ENCODE assay signal across 8 mouse cellular contexts in genomic region chr1:185438841-185439580, GRCm38 (mm10). TPM values are rescaled to one million over a fixed set of nuclear protein-coding genes. Genes with fewer than 3 reads are reported as not detected.
DNase-seq lines count a peak whose midpoint lies in the region; ATAC-seq and TF ChIP-seq lines count a peak whose summit lies in the region.

No protein-coding gene starts in this region.

- 0 out of 2 replicates have a peak, but pooled peaks have one; percentile 15 for ATAC-seq in midbrain, embryonic 13.5 days
- ATAC-seq in midbrain, embryonic 11.5 days (ENCODE audit: low FRiP score) = no peak
- peak; percentile 79 for ATAC-seq in hindbrain, postnatal 0 days

- no peak overlapping the region for H3K4me2 ChIP-seq in midbrain, embryonic 13.5 days (replicated peaks)
- no peak overlapping the region for H3K4me2 ChIP-seq in midbrain, embryonic 11.5 days
- H3K4me2 ChIP-seq in hindbrain, postnatal 0 days (ENCODE audit: low read depth, low read length) = no peak overlapping the region

- H3K27me3 ChIP-seq in midbrain, embryonic 13.5 days = no peaks in the 10 kb centered on the region
- H3K27me3 ChIP-seq in midbrain, embryonic 11.5 days (ENCODE audit: control insufficient read depth, insufficient read depth, low read length) = no peaks in the 10 kb centered on the region
- H3K27me3 ChIP-seq in hindbrain, postnatal 0 days (ENCODE audit: insufficient read depth, low read length) = no peaks in the 10 kb centered on the region

- H3K27ac ChIP-seq in midbrain, embryonic 13.5 days = peak overlapping the region; percentile 1; the same call in 1 of the 2 replicates
- no peak overlapping the region for H3K27ac ChIP-seq in midbrain, embryonic 11.5 days (ENCODE audit: low read depth, low read length)
- H3K27ac ChIP-seq in hindbrain, postnatal 0 days = peak overlapping the region; percentile 62

- no peak overlapping the region for H3K4me3 ChIP-seq in midbrain, embryonic 13.5 days (replicated peaks)
- no peak overlapping the region for H3K4me3 ChIP-seq in midbrain, embryonic 11.5 days (ENCODE audit: low read depth, low read length)
- no peak overlapping the region for H3K4me3 ChIP-seq in hindbrain, postnatal 0 days (ENCODE audit: low read length)

- H3K36me3 ChIP-seq in midbrain, embryonic 13.5 days = no peaks in the 10 kb centered on the region
- no peaks in the 10 kb centered on the region for H3K36me3 ChIP-seq in midbrain, embryonic 11.5 days (ENCODE audit: control insufficient read depth, insufficient read depth, low read length)
- H3K36me3 ChIP-seq in hindbrain, postnatal 0 days (ENCODE audit: insufficient read depth, low read length) = no peaks in the 10 kb centered on the region

- WGBS in midbrain, embryonic 13.5 days = 74% methylated on average over 9 of the region's 9 CpGs
- WGBS in midbrain, embryonic 11.5 days = 72% methylated on average over 9 of the region's 9 CpGs
- WGBS in hindbrain, postnatal 0 days = 41% methylated on average over 9 of the region's 9 CpGs

- H3K9me3 ChIP-seq in midbrain, embryonic 13.5 days = no peaks in the 10 kb centered on the region
- no peaks in the 10 kb centered on the region for H3K9me3 ChIP-seq in midbrain, embryonic 11.5 days (ENCODE audit: control insufficient read depth, low read length)
- no peaks in the 10 kb centered on the region for H3K9me3 ChIP-seq in hindbrain, postnatal 0 days (ENCODE audit: low read length)

- TF ChIP-seq CTCF in hindbrain, postnatal 0 days (IDR thresholded peaks at IDR 0.05; ENCODE audit: low read depth) = peak; percentile 62

- H3K9ac ChIP-seq in midbrain, embryonic 13.5 days (replicated peaks) = no peak overlapping the region
- H3K9ac ChIP-seq in midbrain, embryonic 11.5 days (ENCODE audit: low read length) = no peak overlapping the region
- no peak overlapping the region for H3K9ac ChIP-seq in hindbrain, postnatal 0 days (replicated peaks; ENCODE audit: low read length)

- peaks cover 7% of the 10 kb centered on the region; the same call in 1 of the 2 replicates for H3K4me1 ChIP-seq in midbrain, embryonic 13.5 days (replicated peaks)
- no peaks in the 10 kb centered on the region for H3K4me1 ChIP-seq in midbrain, embryonic 11.5 days (ENCODE audit: control insufficient read depth, insufficient read depth, low read length)
- peaks cover 7% of the 10 kb centered on the region; the same call in 1 of the 2 replicates for H3K4me1 ChIP-seq in hindbrain, postnatal 0 days (ENCODE audit: insufficient read depth, low read length)

- DNase-seq in adrenal gland, postnatal 14 days = peak; percentile 52
- DNase-seq in adrenal gland, adult 2 months = no peak
- no peak for DNase-seq in midbrain, embryonic 11.5 days (ENCODE audit: low spot score, missing footprints)
- DNase-seq in hindbrain, postnatal 0 days (ENCODE audit: low spot score) = peak; percentile 95
- DNase-seq in right cerebral cortex, adult 2 months (ENCODE audit: low spot score in 2 of 2) = peak; percentile 60 to 65
- DNase-seq in urinary bladder, adult 18-20 months (ENCODE audit: low spot score in 2 of 2) = no peak
- no peak for DNase-seq in embryo, embryonic 9.5 days (ENCODE audit: extremely low spot score)

RNA-seq across cellular contexts. Expression of gene Slc30a10, which starts 15.6 kb away (rescaled TPM):
- 0.19 and 1.0 TPM in 2 replicates for total RNA-seq in adrenal gland, postnatal 14 days (2021)
- total RNA-seq in adrenal gland, adult 2 months (2021) = under 1 TPM in 1 of 2 experiments, not detected in 1; 0.09 TPM
- not detected in 2 replicates for polyA plus RNA-seq in adrenal gland, adult 2 months (2012; rRNA removed)
- polyA plus RNA-seq in midbrain, embryonic 13.5 days (2015; fragmentation: Nextera tagmentation; extraction: Ambion mirVana) = 2.3 and 3.1 TPM in 2 replicates
- 1.7 and 2.2 TPM in 2 replicates for polyA plus RNA-seq in midbrain, embryonic 11.5 days (2014; fragmentation: Nextera tagmentation; extraction: Ambion mirVana)
- total RNA-seq in hindbrain, postnatal 0 days (2014; rRNA removed) = 22.4 and 25.7 TPM in 2 replicates
- 8.1 and 8.5 TPM in 2 replicates for polyA plus RNA-seq in hindbrain, postnatal 0 days (2015; fragmentation: Nextera tagmentation; extraction: Ambion mirVana)

Comparison
In these comparisons a context has a peak if more than half of its experiments do, and no peak if none do; other contexts are left out.
1. DNase-seq: peak in adrenal gland, postnatal 14 days (single experiment), hindbrain, postnatal 0 days (single experiment) and right cerebral cortex, adult 2 months (2 of 2); none in adrenal gland, adult 2 months (single experiment), midbrain, embryonic 11.5 days (single experiment), urinary bladder, adult 18-20 months (0 of 2) and embryo, embryonic 9.5 days (single experiment).